Mouse (Mus musculus) kidney, adult 2 months (tissue): ENCODE measurements at regions not wholly inside any gene's neighbourhood (a gene's known extent, or its start where the extent isn't known, plus 50 kb on each side); places are given as distances from the start of the nearest gene placed in this dataset.

ENCODE experiments used
- DNase-seq: peaks from one replicate; pipeline ENCODE4 v3.0.0; 2021
- H3K27ac ChIP-seq: fragments of 200-500 bp; 2 replicates; pipeline ENCODE4 v1.5.1; 2012; ENCODE audit warnings: low read depth, low read length, control low read depth, inconsistent platforms; ENCODE audit not compliant: insufficient read depth
- H3K27me3 ChIP-seq: fragments of 200-500 bp; replicated peaks from 2 replicates; pipeline ENCODE4 v1.6.1; 2012; ENCODE audit warnings: mild to moderate bottlenecking, moderate library complexity, low read length, inconsistent platforms; ENCODE audit not compliant: control insufficient read depth, insufficient read depth
- H3K36me3 ChIP-seq: fragments of 200-500 bp; 2 replicates; pipeline ENCODE4 v1.6.1; 2012; ENCODE audit warnings: mild to moderate bottlenecking, moderate library complexity, low read length, inconsistent platforms; ENCODE audit not compliant: control insufficient read depth, insufficient read depth
- H3K4me1 ChIP-seq: fragments of 200-500 bp; 2 replicates; pipeline ENCODE4 v1.6.1; 2011; ENCODE audit warnings: low read length; ENCODE audit not compliant: control insufficient read depth, insufficient read depth
- H3K4me3 ChIP-seq: fragments of 200-500 bp; 2 replicates; pipeline ENCODE4 v1.5.1; 2011; ENCODE audit warnings: mild to moderate bottlenecking, low read depth, low read length, control low read depth; ENCODE audit not compliant: insufficient read depth
- CTCF ChIP-seq: fragments of 200-500 bp; conservative IDR thresholded peaks from 2 replicates; pipeline ENCODE4 v1.5.1; 2011; ENCODE audit warnings: low read depth, mild to moderate bottlenecking, control low read depth, low read length, moderate library complexity, mixed read lengths; ENCODE audit not compliant: insufficient read depth, insufficient read length
- POLR2A ChIP-seq: fragments of 200-500 bp; IDR thresholded peaks from one replicate; pipeline ENCODE4 v1.6.1; 2011; ENCODE audit warnings: low read depth, low read length, control low read depth
- WGBS: fragments of 180-500 bp; shearing (Covaris S2); methylation state at CpG from one replicate; pipeline ENCODE4 v1.1.7; 2018; 5-methylcytosine and 5-hydroxymethylcytosine counted together

DNA sequence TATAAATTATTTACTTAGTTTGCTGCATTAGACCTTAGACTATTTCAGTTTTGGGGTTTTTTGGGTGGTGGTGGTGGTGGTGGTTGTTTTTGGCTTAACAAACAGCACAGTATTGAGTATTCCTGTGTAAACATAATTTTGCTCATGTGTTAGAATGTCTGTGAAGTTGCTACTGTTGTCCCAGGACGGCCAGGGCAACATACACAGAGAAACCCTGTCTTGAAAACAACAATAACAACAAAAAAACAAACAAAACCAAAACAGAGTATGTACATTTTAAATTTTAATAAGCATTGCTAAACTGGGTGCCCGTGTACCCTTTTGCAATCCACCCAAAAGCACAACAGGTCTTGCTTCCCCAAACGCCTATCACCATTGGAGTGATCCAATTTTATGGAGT lies 51.8 kb upstream of the Exoc6 start:
- Histone ChIP-seq H3K27ac (no peak overlapping the region), H3K4me1 (no peaks in the 10 kb centered on the region), H3K27me3 (no peaks in the 10 kb centered on the region; the same call in 1 of the 2 replicates), H3K4me3 (no peak overlapping the region), H3K36me3 (no peaks in the 10 kb centered on the region)
- TF ChIP-seq CTCF (no peak), POLR2A (no peak)
- 87% methylated on average over 3 of the region's 3 CpGs for WGBS
- DNase-seq, result no peak
